Mouse (Mus musculus): Measurements from ENCODE around the gene Mmp2. TPM values are rescaled to one million over a fixed set of nuclear protein-coding genes. Genes with fewer than 3 reads are reported as not detected.

The Mmp2 gene
- polyA plus RNA-seq, 1 experiment, result 2.9 TPM

DNA sequence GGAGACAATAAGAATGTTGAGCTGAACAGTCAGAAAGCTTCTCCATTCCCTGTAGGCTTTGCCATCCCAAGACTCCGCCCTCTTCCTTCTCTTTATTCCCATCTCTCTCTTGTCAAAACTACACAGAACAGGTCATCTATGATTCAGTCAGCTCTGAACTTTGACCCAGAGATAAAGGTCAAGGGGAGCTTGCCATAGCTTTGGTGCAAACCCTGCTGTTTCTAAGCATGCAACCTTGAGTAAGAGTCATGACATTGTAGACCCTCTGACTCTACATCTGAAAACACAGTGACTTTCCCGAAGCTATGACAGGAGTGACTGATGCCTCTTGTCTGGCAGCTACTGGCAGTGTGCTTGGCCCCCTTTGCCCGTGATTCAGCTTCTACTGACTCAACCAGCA is 24.5 kb upstream of the Mmp2 start:
- TF ChIP-seq POLR2A (IDR thresholded peaks at IDR 0.05; ENCODE audit: extremely low read depth, insufficient read depth, low read length) (no peak), CTCF (IDR thresholded peaks at IDR 0.05; ENCODE audit: extremely low read depth, insufficient read depth, low read length) (no peak)
- no peak overlapping the region for H3K27ac ChIP-seq (ENCODE audit: insufficient read depth, low read length)
- H3K4me1 ChIP-seq (ENCODE audit: control insufficient read depth, insufficient read depth, low read length), result no peaks in the 10 kb centered on the region

DNA sequence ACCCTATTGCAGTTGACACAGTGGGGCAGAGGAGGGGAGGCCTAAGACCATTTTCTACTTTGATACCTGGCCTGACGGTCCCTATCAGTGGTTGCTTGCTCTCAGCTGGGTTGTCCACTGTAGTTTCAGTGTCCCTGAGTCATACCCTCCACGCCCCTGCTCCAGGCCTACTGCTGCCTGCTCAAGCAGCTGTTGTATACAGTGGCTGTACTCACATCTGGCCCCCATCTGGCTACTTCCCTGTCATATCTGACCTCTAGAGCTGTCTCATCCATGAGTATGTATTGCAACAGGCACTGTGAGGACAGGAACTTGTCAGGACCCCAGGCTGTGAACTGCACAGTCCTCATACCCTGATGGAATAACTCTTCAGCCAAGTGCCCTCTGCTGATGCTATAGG is 14.3 kb upstream of the Mmp2 start:
- no peak overlapping the region for H3K27ac ChIP-seq (ENCODE audit: insufficient read depth, low read length)
- no peak for TF ChIP-seq POLR2A (IDR thresholded peaks at IDR 0.05; ENCODE audit: extremely low read depth, insufficient read depth, low read length)
- no peak for TF ChIP-seq CTCF (IDR thresholded peaks at IDR 0.05; ENCODE audit: extremely low read depth, insufficient read depth, low read length)
- H3K4me1 ChIP-seq (ENCODE audit: control insufficient read depth, insufficient read depth, low read length), result no peaks in the 10 kb centered on the region
- H3K4me3 ChIP-seq (ENCODE audit: insufficient read depth, low read length), result no peak overlapping the region

More for the DNA sequence above, 24.5 kb upstream of the Mmp2 start:
- no peak overlapping the region for H3K4me3 ChIP-seq (ENCODE audit: insufficient read depth, low read length)

DNA sequence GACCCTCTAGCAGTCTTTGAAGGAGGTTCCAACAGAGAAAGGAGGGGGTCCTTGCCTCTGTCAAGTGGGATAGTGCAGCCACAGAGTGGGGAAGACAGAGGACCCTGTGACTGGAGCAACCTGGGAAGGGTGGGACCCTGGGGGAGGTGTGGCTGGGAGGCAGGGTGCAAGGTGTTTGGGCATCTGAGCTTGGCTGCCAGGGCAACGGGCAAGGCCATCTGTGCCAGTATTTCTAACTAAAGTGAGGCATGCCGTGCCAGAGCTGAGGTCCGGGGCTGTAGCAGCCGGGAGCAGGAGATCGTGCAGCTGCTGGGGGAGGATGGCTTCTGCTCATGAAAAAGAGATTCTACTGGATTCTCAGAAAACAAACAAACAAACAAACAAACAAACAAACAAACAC is 11.4 kb upstream of the Mmp2 start:
- H3K4me3 ChIP-seq (ENCODE audit: insufficient read depth, low read length), result no peak overlapping the region
- H3K27ac ChIP-seq (ENCODE audit: insufficient read depth, low read length), result no peak overlapping the region
- no peaks in the 10 kb centered on the region for H3K4me1 ChIP-seq (ENCODE audit: control insufficient read depth, insufficient read depth, low read length)
- TF ChIP-seq POLR2A (IDR thresholded peaks at IDR 0.05; ENCODE audit: extremely low read depth, insufficient read depth, low read length) (no peak), CTCF (IDR thresholded peaks at IDR 0.05; ENCODE audit: extremely low read depth, insufficient read depth, low read length) (no peak)

DNA sequence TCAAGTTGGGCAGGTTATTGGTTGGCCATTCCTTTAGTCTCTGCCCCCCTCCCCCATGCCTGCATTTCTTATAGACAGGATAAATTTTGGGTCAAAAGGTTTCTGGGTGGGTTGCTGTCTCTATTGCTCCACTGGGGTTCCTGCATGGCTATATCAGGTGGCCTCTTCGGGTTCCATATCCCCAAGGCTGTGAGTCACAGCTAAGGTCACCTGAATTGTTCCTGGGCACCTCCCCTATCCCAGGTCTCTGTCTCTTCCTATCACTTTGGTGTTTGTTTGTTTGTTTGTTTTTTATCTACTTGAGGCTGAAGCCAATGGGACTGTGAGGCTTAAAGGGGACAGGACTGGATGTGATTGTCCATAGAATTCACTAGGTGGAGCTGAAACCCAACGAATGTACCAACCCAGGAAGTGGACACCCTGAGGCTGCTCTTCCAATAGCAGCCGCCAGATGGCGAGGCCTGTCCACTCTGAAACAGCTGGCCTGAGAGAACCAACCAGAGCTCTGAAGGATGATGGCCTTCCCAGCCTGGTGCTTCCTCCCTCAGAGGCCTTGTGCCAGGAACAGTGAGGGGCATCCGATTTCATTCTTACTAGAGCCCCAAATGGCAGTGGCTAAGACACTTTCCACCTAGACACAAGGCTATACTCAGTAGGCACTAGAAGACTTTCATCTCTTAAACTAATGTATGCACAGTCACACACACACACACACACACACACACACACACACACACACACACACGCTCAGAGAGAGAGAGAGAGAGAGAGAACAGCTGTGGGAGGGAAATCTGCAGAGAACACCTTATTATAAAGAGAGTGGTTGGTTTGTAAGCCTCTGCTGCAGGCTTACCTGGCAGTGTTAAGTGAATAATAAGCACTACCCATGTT is 8.9 kb upstream of the Mmp2 start:
- TF ChIP-seq POLR2A (IDR thresholded peaks at IDR 0.05; ENCODE audit: extremely low read depth, insufficient read depth, low read length) (no peak), CTCF (IDR thresholded peaks at IDR 0.05; ENCODE audit: extremely low read depth, insufficient read depth, low read length) (peak; percentile 100)
- H3K4me3 ChIP-seq (ENCODE audit: insufficient read depth, low read length), result no peak overlapping the region
- no peaks in the 10 kb centered on the region for H3K4me1 ChIP-seq (ENCODE audit: control insufficient read depth, insufficient read depth, low read length)
- no peak overlapping the region for H3K27ac ChIP-seq (ENCODE audit: insufficient read depth, low read length)

DNA sequence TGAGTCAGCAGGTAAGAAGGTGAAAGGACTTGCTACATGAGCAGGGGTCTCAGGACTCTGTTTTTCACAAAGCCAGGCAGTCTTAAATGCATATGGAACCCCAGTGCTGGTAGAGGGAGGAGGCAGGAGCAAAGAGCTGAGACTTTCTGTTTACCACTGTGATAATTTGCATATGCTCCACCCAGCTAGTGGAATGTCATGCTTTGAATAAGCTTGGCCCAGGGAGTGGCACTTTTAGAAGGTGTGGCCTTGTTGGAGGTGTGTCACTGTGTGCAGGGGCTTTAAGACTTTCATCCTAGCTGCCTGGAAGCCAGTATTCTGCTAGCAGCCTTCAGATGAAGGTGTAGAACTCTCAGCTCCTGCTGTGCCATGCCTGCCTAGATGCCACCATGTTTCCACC is 5.9 kb upstream of the Mmp2 start:
- H3K4me3 ChIP-seq (ENCODE audit: insufficient read depth, low read length), result no peak overlapping the region
- no peak overlapping the region for H3K27ac ChIP-seq (ENCODE audit: insufficient read depth, low read length)
- TF ChIP-seq POLR2A (IDR thresholded peaks at IDR 0.05; ENCODE audit: extremely low read depth, insufficient read depth, low read length) (no peak), CTCF (IDR thresholded peaks at IDR 0.05; ENCODE audit: extremely low read depth, insufficient read depth, low read length) (no peak)
- H3K4me1 ChIP-seq (ENCODE audit: control insufficient read depth, insufficient read depth, low read length), result no peaks in the 10 kb centered on the region

DNA sequence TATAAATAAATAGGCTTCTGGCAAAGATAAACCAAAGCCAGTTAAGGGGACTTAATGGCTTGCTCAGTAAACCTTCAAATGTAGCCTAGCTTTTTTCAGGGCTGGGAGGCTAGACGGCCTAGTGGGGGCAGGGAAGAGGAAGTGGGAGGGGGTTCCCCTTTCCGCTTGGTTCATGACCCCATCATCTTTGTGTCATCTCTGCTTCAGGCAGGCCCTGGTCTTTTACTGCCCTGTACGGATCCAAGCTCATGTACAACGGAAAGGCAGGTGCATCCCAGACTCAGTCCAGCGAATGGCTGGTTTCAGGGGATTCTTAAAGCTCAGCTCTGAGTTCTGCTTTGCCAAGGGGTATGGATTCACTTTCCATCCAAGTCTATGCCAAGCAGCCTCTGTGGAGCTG is 4.7 kb upstream of the Mmp2 start:
- Histone ChIP-seq H3K4me3 (ENCODE audit: insufficient read depth, low read length) (no peak overlapping the region), H3K4me1 (ENCODE audit: control insufficient read depth, insufficient read depth, low read length) (no peaks in the 10 kb centered on the region), H3K27ac (ENCODE audit: insufficient read depth, low read length) (no peak overlapping the region)
- TF ChIP-seq POLR2A (IDR thresholded peaks at IDR 0.05; ENCODE audit: extremely low read depth, insufficient read depth, low read length) (no peak), CTCF (IDR thresholded peaks at IDR 0.05; ENCODE audit: extremely low read depth, insufficient read depth, low read length) (no peak)

DNA sequence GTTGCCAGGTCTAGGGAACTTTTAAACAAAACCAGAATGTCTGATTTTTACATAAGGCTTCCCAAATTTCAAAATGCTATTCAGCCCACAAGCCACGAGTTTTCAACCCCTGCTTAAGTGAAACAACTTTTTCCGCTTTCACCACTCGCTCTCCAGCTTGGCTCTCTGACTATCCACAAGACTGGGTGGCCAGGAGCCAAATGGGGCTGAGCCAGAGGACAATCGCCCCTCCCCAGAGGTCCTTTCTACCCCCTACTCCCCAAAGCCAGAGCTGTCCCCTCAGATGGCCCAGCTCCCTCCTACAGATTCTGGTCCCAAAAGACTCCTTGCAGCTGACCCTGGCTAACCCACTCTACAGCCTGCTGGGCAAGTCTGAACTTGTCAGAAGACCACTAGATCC is 1.1 kb upstream of the Mmp2 start:
- Histone ChIP-seq H3K27ac (ENCODE audit: insufficient read depth, low read length) (no peak overlapping the region), H3K4me3 (ENCODE audit: insufficient read depth, low read length) (no peak overlapping the region)
- TF ChIP-seq CTCF (IDR thresholded peaks at IDR 0.05; ENCODE audit: extremely low read depth, insufficient read depth, low read length) (no peak), POLR2A (IDR thresholded peaks at IDR 0.05; ENCODE audit: extremely low read depth, insufficient read depth, low read length) (no peak)

DNA sequence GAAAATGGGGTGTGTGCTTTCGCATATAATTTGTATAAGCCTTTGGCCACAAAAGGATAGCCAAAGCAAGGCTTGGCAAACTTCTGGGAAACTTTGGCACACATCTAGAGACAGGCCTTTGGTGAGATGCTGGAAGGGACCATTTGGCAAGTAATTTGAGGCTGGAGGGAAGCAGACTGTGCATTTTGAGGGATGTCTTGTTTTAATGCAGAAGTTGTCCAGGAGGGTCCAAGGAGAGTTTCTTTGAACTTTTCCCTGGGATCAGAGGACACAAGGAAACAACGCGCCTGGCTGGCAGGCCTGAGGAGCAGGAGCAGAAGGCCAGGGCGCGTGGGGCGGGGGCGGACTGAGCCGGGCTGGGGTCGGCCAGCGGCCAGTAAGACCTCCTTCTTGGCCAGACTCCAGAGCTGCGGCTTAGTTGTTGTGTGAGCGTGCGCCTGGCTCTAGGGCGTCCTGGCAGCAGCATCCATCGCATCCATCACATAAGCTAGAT is 1.2 kb downstream of the Mmp2 start:
- TF ChIP-seq POLR2A (IDR thresholded peaks at IDR 0.05; ENCODE audit: extremely low read depth, insufficient read depth, low read length) (no peak), CTCF (IDR thresholded peaks at IDR 0.05; ENCODE audit: extremely low read depth, insufficient read depth, low read length) (no peak)
- H3K4me3 ChIP-seq (ENCODE audit: insufficient read depth, low read length), result no peak overlapping the region
- H3K27ac ChIP-seq (ENCODE audit: insufficient read depth, low read length), result no peak overlapping the region
- no peaks in the 10 kb centered on the region for H3K4me1 ChIP-seq (ENCODE audit: control insufficient read depth, insufficient read depth, low read length)

More for the DNA sequence above, 1.1 kb upstream of the Mmp2 start:
- no peaks in the 10 kb centered on the region for H3K4me1 ChIP-seq (ENCODE audit: control insufficient read depth, insufficient read depth, low read length)

DNA sequence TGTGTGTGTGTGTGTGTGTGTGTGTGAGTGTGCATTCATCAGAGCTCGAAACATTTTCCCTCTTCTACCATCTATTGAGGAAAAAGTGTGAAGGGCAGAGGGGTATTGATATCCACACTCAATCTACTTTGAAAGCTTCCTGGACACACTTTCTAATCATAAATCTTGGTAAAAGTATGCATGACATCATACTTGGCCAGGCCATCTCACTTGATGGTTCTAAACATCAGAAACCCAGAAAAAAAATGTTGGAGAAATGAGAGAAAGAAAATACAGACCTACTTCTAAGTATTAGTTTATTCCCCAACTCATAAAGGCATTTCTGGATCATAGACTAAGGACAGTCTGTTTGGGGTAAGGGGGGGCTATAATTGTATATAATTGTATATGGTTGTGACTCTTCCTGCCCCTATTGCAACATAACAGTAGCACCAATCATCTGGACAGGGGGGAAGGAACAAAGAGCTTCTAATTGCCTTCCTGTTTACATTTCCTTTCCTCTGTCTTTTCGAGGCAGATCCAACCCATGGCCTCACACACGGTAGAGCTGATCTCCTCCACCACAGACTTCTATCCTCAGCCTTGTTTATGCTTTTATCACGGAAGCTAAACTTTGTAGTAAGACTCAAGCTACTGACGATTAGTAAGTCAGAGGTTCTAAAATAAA is 7.1 kb downstream of the Mmp2 start:
- no peak overlapping the region for H3K4me3 ChIP-seq (ENCODE audit: insufficient read depth, low read length)
- H3K4me1 ChIP-seq (ENCODE audit: control insufficient read depth, insufficient read depth, low read length), result no peaks in the 10 kb centered on the region
- H3K27ac ChIP-seq (ENCODE audit: insufficient read depth, low read length), result no peak overlapping the region
- no peak for TF ChIP-seq CTCF (IDR thresholded peaks at IDR 0.05; ENCODE audit: extremely low read depth, insufficient read depth, low read length)
- no peak for TF ChIP-seq POLR2A (IDR thresholded peaks at IDR 0.05; ENCODE audit: extremely low read depth, insufficient read depth, low read length)
